Comparison of ENCODE assay signal across 11 mouse cellular contexts in genomic region chr9:15964198-15964597, GRCm38 (mm10).
DNase-seq lines count a peak whose midpoint lies in the region; ATAC-seq lines count a peak whose summit lies in the region.
"Had no signal": no experiment of that assay in that cellular context is flagged by ENCODE, and none has a peak within 500 bp of the region (broad histone marks: within the 10 kb centered on the region; RNA-seq: fewer than 3 reads in every experiment).

No protein-coding gene starts in this region.

- H3K4me3 ChIP-seq in neural tube, embryonic 11.5 days (ENCODE audit: low read depth, low read length) = no peak overlapping the region
- H3K4me3 ChIP-seq in forebrain, embryonic 10.5 days = no peak overlapping the region
- H3K4me3 ChIP-seq: liver, embryonic 15.5 days had no signal

- no peaks in the 10 kb centered on the region for H3K9me3 ChIP-seq in neural tube, embryonic 11.5 days (ENCODE audit: control insufficient read depth, low read length)
- no peaks in the 10 kb centered on the region for H3K9me3 ChIP-seq in forebrain, embryonic 10.5 days
- H3K9me3 ChIP-seq: liver, embryonic 15.5 days had no signal

- no peaks in the 10 kb centered on the region for H3K27me3 ChIP-seq in neural tube, embryonic 11.5 days (ENCODE audit: control insufficient read depth, insufficient read depth, low read length)
- no peaks in the 10 kb centered on the region for H3K27me3 ChIP-seq in forebrain, embryonic 10.5 days (ENCODE audit: poor library complexity, severe bottlenecking)
- H3K27me3 ChIP-seq: liver, embryonic 15.5 days had no signal

- DNase-seq in heart, adult 11 months = peak; percentile 27
- DNase-seq in heart, postnatal 4 days = no peak
- DNase-seq in embryo, embryonic 10 days (ENCODE audit: low spot score) = peak; percentile 32
- peak; percentile 9 for DNase-seq in kidney, adult 9 months
- DNase-seq in neural tube, embryonic 11.5 days (ENCODE audit: low spot score) = peak; percentile 29
- DNase-seq in cerebellum, adult 18-20 months = no peak
- no peak for DNase-seq in left cerebral cortex, adult 9 months (ENCODE audit: low spot score in 2 of 2)
- DNase-seq in forebrain, embryonic 10.5 days (ENCODE audit: extremely low spot score, low spot score) = no peak
- DNase-seq: cerebellum, postnatal 25 days had no signal

- H3K4me2 ChIP-seq in neural tube, embryonic 11.5 days (ENCODE audit: low read depth) = no peak overlapping the region
- H3K4me2 ChIP-seq: liver, embryonic 15.5 days had no signal

- peaks cover 12% of the 10 kb centered on the region for H3K4me1 ChIP-seq in neural tube, embryonic 11.5 days (ENCODE audit: control insufficient read depth, insufficient read depth, low read length)
- H3K4me1 ChIP-seq in forebrain, embryonic 10.5 days = no peaks in the 10 kb centered on the region
- H3K4me1 ChIP-seq: liver, embryonic 15.5 days had no signal

- peaks cover 4% of the 10 kb centered on the region for H3K36me3 ChIP-seq in neural tube, embryonic 11.5 days (ENCODE audit: control insufficient read depth, insufficient read depth, low read length)
- peaks cover 36% of the 10 kb centered on the region for H3K36me3 ChIP-seq in forebrain, embryonic 10.5 days (replicated peaks)
- H3K36me3 ChIP-seq: liver, embryonic 15.5 days had no signal

- 0 out of 2 replicates have a peak overlapping the region, but pooled peaks have one; percentile 1 for H3K27ac ChIP-seq in neural tube, embryonic 11.5 days (ENCODE audit: low read depth, low read length)
- no peak overlapping the region for H3K27ac ChIP-seq in forebrain, embryonic 10.5 days
- H3K27ac ChIP-seq: liver, embryonic 15.5 days had no signal

- no peak overlapping the region for H3K9ac ChIP-seq in neural tube, embryonic 11.5 days (ENCODE audit: low read length)
- H3K9ac ChIP-seq: liver, embryonic 15.5 days had no signal

- peak; percentile 87 for ATAC-seq in neural tube, embryonic 11.5 days (ENCODE audit: insufficient read depth, low FRiP score, low TSS enrichment)
- ATAC-seq: forebrain, embryonic 14.5 days had no signal

- WGBS in neural tube, embryonic 11.5 days = 12% methylated on average over 3 of the region's 3 CpGs
- WGBS in forebrain, embryonic 10.5 days = 84% methylated on average over 3 of the region's 3 CpGs

Comparison
In these comparisons a context has a peak if more than half of its experiments do, and no peak if none do; other contexts are left out.
1. DNase-seq: peak in heart, adult 11 months (single experiment), embryo, embryonic 10 days (single experiment), kidney, adult 9 months (single experiment) and neural tube, embryonic 11.5 days (single experiment); none in heart, postnatal 4 days (single experiment), cerebellum, adult 18-20 months (0 of 2), left cerebral cortex, adult 9 months (0 of 2) and forebrain, embryonic 10.5 days (single experiment).